ENCODE assay signal across 8 mouse cellular contexts in the genomic region with DNA sequence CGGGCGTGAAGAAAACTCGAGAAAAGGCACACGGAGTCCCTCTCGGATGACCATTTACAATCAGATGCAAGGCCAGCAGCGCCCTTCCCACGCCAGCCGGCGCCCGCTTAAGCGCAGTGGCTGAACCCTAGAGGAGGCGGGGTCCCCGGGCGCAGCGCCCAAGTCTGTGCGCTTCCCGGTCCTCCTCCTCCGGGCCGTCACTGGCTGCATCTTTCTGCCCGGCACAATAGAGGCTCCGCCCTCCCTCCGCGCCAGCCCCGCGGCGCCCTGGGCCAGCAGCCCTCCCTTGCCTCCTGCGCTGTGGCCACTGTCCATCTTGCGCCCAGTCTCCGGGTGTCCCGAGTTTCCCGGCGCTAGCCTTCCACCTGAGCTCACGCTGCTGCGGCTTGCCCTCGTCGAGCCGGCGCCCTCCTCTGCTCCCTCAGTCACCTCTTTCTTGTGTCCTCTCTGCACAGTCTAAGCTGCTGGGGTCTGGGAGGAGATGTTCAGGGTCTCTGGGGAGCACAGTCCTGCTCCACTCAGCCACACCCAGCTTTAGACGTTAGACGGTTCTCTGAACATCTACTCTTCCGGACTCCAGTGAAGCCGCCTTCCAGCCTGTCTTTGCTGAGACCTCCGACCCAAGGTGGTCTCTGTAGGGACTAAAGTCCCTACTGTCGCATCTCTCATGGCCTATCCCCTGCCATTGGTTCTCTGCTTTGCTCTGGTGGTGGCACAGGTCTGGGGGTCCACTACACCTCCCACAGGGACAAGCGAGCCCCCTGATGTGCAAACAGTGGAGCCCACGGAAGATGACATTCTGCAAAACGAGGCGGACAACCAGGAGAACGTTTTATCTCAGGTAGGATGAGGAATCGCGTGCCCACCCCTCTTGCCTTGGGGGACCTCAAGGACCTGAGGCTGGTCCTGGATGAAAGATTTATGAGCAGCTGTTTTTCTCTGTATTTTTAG. TPM values are rescaled to one million over a fixed set of nuclear protein-coding genes. Genes with fewer than 3 reads are reported as not detected.
DNase-seq lines count a peak whose midpoint lies in the region; ATAC-seq and TF ChIP-seq lines count a peak whose summit lies in the region.

A gene (plus strand): TSS at position 278 of the 951 bp plus-strand sequence.

- peak; percentile 35 to 37 for DNase-seq in B cell, adult 2 months
- peak; percentile 92 for DNase-seq in forebrain, embryonic 14.5 days (ENCODE audit: low spot score)
- DNase-seq in heart, postnatal 0 days (ENCODE audit: low spot score): peak; percentile 89
- peak; percentile 85 to 90 for DNase-seq in kidney, postnatal 4 days
- peak; percentile 88 for DNase-seq in neural tube, embryonic 11.5 days (ENCODE audit: low spot score)

- H3K27ac ChIP-seq in forebrain, embryonic 14.5 days (ENCODE audit: low read depth, low read length): no peak within 1 kb of the TSS
- H3K27ac ChIP-seq in heart, postnatal 0 days (ENCODE audit: low read depth): peak within 1 kb of the TSS; percentile 71
- H3K27ac ChIP-seq in liver, embryonic 15.5 days (replicated peaks): no peak within 1 kb of the TSS
- H3K27ac ChIP-seq in neural tube, embryonic 11.5 days (ENCODE audit: low read depth, low read length): no peak within 1 kb of the TSS
- H3K27ac ChIP-seq in testis, adult 2 months (ENCODE audit: control insufficient read depth, insufficient read depth, low read depth, low read length): peak within 1 kb of the TSS; percentile 18

- TF ChIP-seq EP300 in heart, postnatal 0 days (IDR thresholded peaks at IDR 0.05; ENCODE audit: low read depth): no peak

- peaks cover 1% of the 10 kb centered on the region; the same call in 1 of the 2 replicates for H3K36me3 ChIP-seq in forebrain, embryonic 14.5 days (ENCODE audit: control insufficient read depth, insufficient read depth, low read length)
- H3K36me3 ChIP-seq in heart, postnatal 0 days (replicated peaks; ENCODE audit: control insufficient read depth, insufficient read depth, low read length): peaks cover 2% of the 10 kb centered on the region; the same call in 1 of the 2 replicates
- H3K36me3 ChIP-seq in liver, embryonic 15.5 days (replicated peaks): no peaks in the 10 kb centered on the region
- H3K36me3 ChIP-seq in neural tube, embryonic 11.5 days (ENCODE audit: control insufficient read depth, insufficient read depth, low read length): no peaks in the 10 kb centered on the region
- H3K36me3 ChIP-seq in testis, adult 2 months (ENCODE audit: control insufficient read depth, insufficient read depth, low read length): no peaks in the 10 kb centered on the region

- peak within 1 kb of the TSS; percentile 53 for H3K4me3 ChIP-seq in forebrain, embryonic 14.5 days (ENCODE audit: low read depth, low read length)
- peak within 1 kb of the TSS; percentile 56 for H3K4me3 ChIP-seq in heart, postnatal 0 days (ENCODE audit: low read depth, low read length)
- H3K4me3 ChIP-seq in liver, embryonic 15.5 days (replicated peaks): peak within 1 kb of the TSS; percentile 48
- H3K4me3 ChIP-seq in neural tube, embryonic 11.5 days (ENCODE audit: low read depth, low read length): peak within 1 kb of the TSS; percentile 32
- H3K4me3 ChIP-seq in testis, adult 2 months (ENCODE audit: control insufficient read depth, low read depth, low read length): peak within 1 kb of the TSS; percentile 46

- WGBS in forebrain, embryonic 14.5 days: 14% methylated on average over 51 of the region's 51 CpGs
- WGBS in heart, postnatal 0 days: 8% methylated on average over 51 of the region's 51 CpGs
- WGBS in liver, embryonic 15.5 days (ENCODE audit: insufficient replicate concordance): 14% methylated on average over 51 of the region's 51 CpGs
- 14% methylated on average over 51 of the region's 51 CpGs for WGBS in neural tube, embryonic 11.5 days

- no peaks in the 10 kb centered on the region for H3K9me3 ChIP-seq in forebrain, embryonic 14.5 days (replicated peaks; ENCODE audit: control insufficient read depth, low read length)
- H3K9me3 ChIP-seq in heart, postnatal 0 days (replicated peaks; ENCODE audit: control insufficient read depth, low read length): no peaks in the 10 kb centered on the region
- no peaks in the 10 kb centered on the region for H3K9me3 ChIP-seq in liver, embryonic 15.5 days (replicated peaks)
- no peaks in the 10 kb centered on the region for H3K9me3 ChIP-seq in neural tube, embryonic 11.5 days (ENCODE audit: control insufficient read depth, low read length)

- no peaks in the 10 kb centered on the region for H3K27me3 ChIP-seq in forebrain, embryonic 14.5 days (replicated peaks; ENCODE audit: control insufficient read depth, insufficient read depth, low read length)
- H3K27me3 ChIP-seq in heart, postnatal 0 days (ENCODE audit: control insufficient read depth, insufficient read depth, low read length): no peaks in the 10 kb centered on the region
- H3K27me3 ChIP-seq in liver, embryonic 15.5 days: peaks cover 38% of the 10 kb centered on the region
- no peaks in the 10 kb centered on the region for H3K27me3 ChIP-seq in neural tube, embryonic 11.5 days (ENCODE audit: control insufficient read depth, insufficient read depth, low read length)
- no peaks in the 10 kb centered on the region for H3K27me3 ChIP-seq in testis, adult 2 months (ENCODE audit: control insufficient read depth, insufficient read depth, low read length)

- H3K9ac ChIP-seq in forebrain, embryonic 14.5 days (ENCODE audit: low read length): peak within 1 kb of the TSS; percentile 80
- H3K9ac ChIP-seq in heart, postnatal 0 days (replicated peaks; ENCODE audit: low read depth, low read length): peak within 1 kb of the TSS; percentile 62
- H3K9ac ChIP-seq in liver, embryonic 15.5 days: no peak within 1 kb of the TSS; the same call in 1 of the 2 replicates
- peak within 1 kb of the TSS; percentile 48 for H3K9ac ChIP-seq in neural tube, embryonic 11.5 days (ENCODE audit: low read length)

- peak within 1 kb of the TSS; percentile 66 for H3K4me2 ChIP-seq in forebrain, embryonic 14.5 days (ENCODE audit: low read length)
- peak within 1 kb of the TSS; percentile 64 for H3K4me2 ChIP-seq in heart, postnatal 0 days (ENCODE audit: low read depth, low read length)
- H3K4me2 ChIP-seq in liver, embryonic 15.5 days: peak within 1 kb of the TSS; percentile 69
- H3K4me2 ChIP-seq in neural tube, embryonic 11.5 days (ENCODE audit: low read depth): peak within 1 kb of the TSS; percentile 48

- peak; percentile 7 for TF ChIP-seq CTCF in heart, postnatal 0 days (IDR thresholded peaks at IDR 0.05; ENCODE audit: low read depth)
- TF ChIP-seq CTCF in testis, adult 2 months (IDR thresholded peaks at IDR 0.05; ENCODE audit: control insufficient read depth, insufficient read depth, insufficient replicate concordance, low read depth, low read length): no peak

- peak; percentile 85 for ATAC-seq in cerebellum, adult (ENCODE audit: insufficient number of reproducible peaks, low FRiP score, low TSS enrichment)
- peak; percentile 99 for ATAC-seq in forebrain, embryonic 14.5 days
- ATAC-seq in heart, postnatal 0 days (ENCODE audit: insufficient read depth, low read depth): peak; percentile 96
- ATAC-seq in liver, embryonic 15.5 days (ENCODE audit: insufficient read depth): peak; percentile 82
- peak; percentile 99 for ATAC-seq in neural tube, embryonic 11.5 days (ENCODE audit: insufficient read depth, low FRiP score, low TSS enrichment)

- TF ChIP-seq POLR2A in testis, adult 2 months (IDR thresholded peaks at IDR 0.05; ENCODE audit: control insufficient read depth, low read depth, low read length): no peak

- H3K4me1 ChIP-seq in forebrain, embryonic 14.5 days (ENCODE audit: control insufficient read depth, insufficient read depth, low read length): no peaks in the 10 kb centered on the region
- peaks cover 28% of the 10 kb centered on the region for H3K4me1 ChIP-seq in heart, postnatal 0 days (ENCODE audit: control insufficient read depth, insufficient read depth)
- peaks cover 17% of the 10 kb centered on the region for H3K4me1 ChIP-seq in liver, embryonic 15.5 days (replicated peaks)
- peaks cover 3% of the 10 kb centered on the region; the same call in 1 of the 2 replicates for H3K4me1 ChIP-seq in neural tube, embryonic 11.5 days (ENCODE audit: control insufficient read depth, insufficient read depth, low read length)
- no peaks in the 10 kb centered on the region for H3K4me1 ChIP-seq in testis, adult 2 months (ENCODE audit: control insufficient read depth, insufficient read depth, low read length)

RNA-seq across cellular contexts. Expression of the gene that starts here (rescaled TPM):
- 9.7 and 10.7 TPM in 2 replicates for polyA plus RNA-seq in forebrain, embryonic 14.5 days (2014; fragmentation: Nextera tagmentation; extraction: Ambion mirVana)
- total RNA-seq in heart, postnatal 0 days (2014; rRNA removed; ENCODE audit: low replicate concordance): 63.0 and 76.5 TPM in 2 replicates
- polyA plus RNA-seq in heart, postnatal 0 days (2015; fragmentation: Nextera tagmentation; extraction: Ambion mirVana): 19.3 and 26.3 TPM in 2 replicates
- polyA plus RNA-seq in liver, embryonic 15.5 days (2015; fragmentation: Nextera tagmentation; extraction: Ambion mirVana): 3.1 and 3.5 TPM in 2 replicates
- 9.6 and 11.4 TPM in 2 replicates for polyA plus RNA-seq in neural tube, embryonic 11.5 days (2014; fragmentation: Nextera tagmentation; extraction: Ambion mirVana)
- 5.3 and 6.4 TPM in 2 replicates for polyA plus RNA-seq in testis, adult 2 months (2012; rRNA removed)

Comparison
In these comparisons a context has a peak if more than half of its experiments do, and no peak if none do; other contexts are left out.
1. DNase-seq: peak in every context shown above with its lines; median percentile 92 in forebrain, embryonic 14.5 days; 89 in heart, postnatal 0 days; 88 in neural tube, embryonic 11.5 days; 88 in kidney, postnatal 4 days; 36 in B cell, adult 2 months.
2. H3K27ac ChIP-seq: peak in heart, postnatal 0 days (single experiment) and testis, adult 2 months (single experiment); none in forebrain, embryonic 14.5 days (single experiment), liver, embryonic 15.5 days (single experiment) and neural tube, embryonic 11.5 days (single experiment).
3. Peak in every context shown above with its lines, with median percentiles within 50 percentile points of each other: ATAC-seq, H3K4me2 ChIP-seq and H3K4me3 ChIP-seq.